Mouse (Mus musculus) forelimb bud, embryonic 11.5 days (tissue): ENCODE data around the gene Dnal1.

Source experiments
- DNase-seq: peaks from one replicate; pipeline ENCODE4 v3.0.0-alpha.2; 2012; ENCODE audit warnings: low read depth, low spot score

Dnal1 gene

GRCm38 (mm10) chr12:84161616-84162433 is 47.7 kb downstream of the Dnal1 start:
- DNase-seq, result no peak

GRCm38 (mm10) chr12:84163133-84163532 is 49.0 kb downstream of the Dnal1 start:
- no peak for DNase-seq

- no peak for DNase-seq
Observed at GRCm38 (mm10) chr12:84163586-84164110, 49.5 kb downstream of the Dnal1 start.

- peak; percentile 67 for DNase-seq
Observed at GRCm38 (mm10) chr12:84165631-84166373, 51.6 kb downstream of the Dnal1 start.

- no peak for DNase-seq
Observed at GRCm38 (mm10) chr12:84170610-84171009, 56.4 kb downstream of the Dnal1 start.

- DNase-seq, result no peak
Observed at GRCm38 (mm10) chr12:84172216-84172615, 58.0 kb downstream of the Dnal1 start.

- no peak for DNase-seq
Observed at GRCm38 (mm10) chr12:84172862-84173261, 58.7 kb downstream of the Dnal1 start.

GRCm38 (mm10) chr12:84173309-84173915 is 59.2 kb downstream of the Dnal1 start:
- no peak for DNase-seq

- DNase-seq, result no peak
Observed at GRCm38 (mm10) chr12:84174190-84174811, 60.1 kb downstream of the Dnal1 start.

- DNase-seq, result no peak
Observed at GRCm38 (mm10) chr12:84174871-84175270, 60.7 kb downstream of the Dnal1 start.

GRCm38 (mm10) chr12:84175659-84176061 is 61.5 kb downstream of the Dnal1 start:
- peak; percentile 61 for DNase-seq

GRCm38 (mm10) chr12:84176126-84176769 is 62.1 kb downstream of the Dnal1 start:
- no peak for DNase-seq

GRCm38 (mm10) chr12:84176886-84177765 is 63.0 kb downstream of the Dnal1 start:
- DNase-seq, result no peak

GRCm38 (mm10) chr12:84178052-84178451 is 63.9 kb downstream of the Dnal1 start:
- no peak for DNase-seq

GRCm38 (mm10) chr12:84178652-84179445 is 64.7 kb downstream of the Dnal1 start:
- DNase-seq, result no peak

GRCm38 (mm10) chr12:84180090-84180489 is 65.9 kb downstream of the Dnal1 start:
- DNase-seq, result no peak

- DNase-seq, result no peak
Observed at GRCm38 (mm10) chr12:84180701-84181435, 66.7 kb downstream of the Dnal1 start.

- no peak for DNase-seq
Observed at GRCm38 (mm10) chr12:84181999-84182398, 67.8 kb downstream of the Dnal1 start.

- DNase-seq, result no peak
Observed at GRCm38 (mm10) chr12:84184979-84185378, 70.8 kb downstream of the Dnal1 start.
